Mouse (Mus musculus) mesoderm, embryonic 11.5 days (tissue): ENCODE results near the gene Rpusd4.

Source experiments
- DNase-seq: peaks from one replicate; pipeline ENCODE4 v3.0.0-alpha.2; 2012; ENCODE audit warnings: low read depth, low spot score

The Rpusd4 gene

GRCm38 (mm10) chr9:35267146-35267975 lies at the start of gene Rpusd4, which contains the start of gene Fam118b:
Gene Rpusd4 (plus strand): TSS chr9:35267865.
Gene Fam118b (minus strand): TSS chr9:35267805.
- DNase-seq = peak; percentile 94

GRCm38 (mm10) chr9:35217963-35218362 lies 49.7 kb upstream of the Rpusd4 start:
- DNase-seq = no peak

DNA sequence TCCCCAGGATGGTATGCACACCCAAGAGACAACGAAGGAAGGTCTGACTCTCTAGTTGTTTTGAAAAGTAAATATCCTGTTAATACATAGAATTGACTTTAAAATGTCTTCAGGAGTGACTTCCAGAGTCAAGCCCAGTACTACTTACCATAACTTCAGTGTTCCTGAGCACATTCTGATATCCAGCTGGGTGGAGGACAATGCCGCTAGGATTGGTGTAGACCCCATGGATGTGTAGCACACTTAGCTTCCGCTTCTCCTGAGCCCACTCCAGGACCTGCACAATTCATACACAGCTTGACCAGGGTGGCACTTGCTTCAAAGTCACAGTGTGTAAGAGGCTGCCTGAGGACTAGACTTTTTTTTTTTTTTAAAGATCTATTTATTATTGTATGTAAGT lies 44.2 kb upstream of the Rpusd4 start:
- no peak for DNase-seq

- DNase-seq = no peak
Measured at GRCm38 (mm10) chr9:35228671-35229070, 39.0 kb upstream of the Rpusd4 start.

DNA sequence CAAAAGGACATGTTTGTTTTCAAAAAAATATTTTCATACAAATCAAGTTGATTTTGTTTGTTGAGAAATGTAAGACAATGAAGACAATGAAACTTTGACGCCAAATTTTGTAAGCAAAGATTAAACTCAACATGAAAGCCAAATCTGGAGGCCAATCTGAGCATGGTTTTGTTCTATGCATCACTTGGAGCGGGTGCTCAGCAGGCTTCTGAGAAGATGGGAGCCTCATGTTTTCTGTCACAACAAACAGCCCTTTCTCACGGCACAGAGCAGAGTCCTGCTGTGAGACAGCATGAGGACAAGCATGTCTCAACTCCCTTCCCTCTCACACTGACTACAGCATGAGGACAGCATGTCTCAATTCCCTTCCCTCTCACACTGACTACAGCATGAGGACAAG lies 31.7 kb upstream of the Rpusd4 start:
- DNase-seq = no peak

- no peak for DNase-seq
Measured at GRCm38 (mm10) chr9:35238371-35238770, 29.3 kb upstream of the Rpusd4 start.

DNA sequence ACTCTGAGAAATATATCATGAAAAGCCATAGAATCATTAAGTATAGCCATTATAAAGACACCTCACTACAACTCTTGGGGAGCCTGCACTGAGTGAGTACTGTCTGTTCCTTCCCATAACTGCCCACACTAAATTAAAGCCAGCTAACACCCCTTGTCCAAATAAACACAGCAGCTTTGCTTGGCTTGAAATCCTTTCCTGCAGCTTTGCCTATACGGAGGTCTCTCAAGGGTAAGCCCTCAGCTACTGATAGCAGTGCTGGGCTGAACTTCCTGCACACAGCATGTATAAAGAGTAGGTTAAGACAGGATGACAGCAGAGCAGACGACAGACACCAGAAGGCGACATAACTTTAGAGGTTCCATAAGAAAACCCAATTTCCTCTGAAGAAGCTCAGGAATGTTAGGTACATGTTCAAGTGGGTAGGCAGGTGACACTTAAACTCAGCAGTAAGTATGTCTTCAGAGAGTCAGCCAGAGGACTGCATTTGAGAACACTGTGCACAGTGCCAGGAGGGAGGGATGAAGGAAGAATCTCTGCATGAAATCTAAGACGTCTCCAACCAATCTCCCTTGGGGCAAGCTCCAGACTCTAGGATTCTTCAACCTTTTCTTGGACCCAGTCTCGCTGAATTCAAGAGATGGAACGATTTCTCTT lies 28.6 kb upstream of the Rpusd4 start:
- no peak for DNase-seq

- DNase-seq = no peak
Measured at GRCm38 (mm10) chr9:35239734-35240133, 27.9 kb upstream of the Rpusd4 start.

- no peak for DNase-seq
Measured at GRCm38 (mm10) chr9:35247405-35247804, 20.3 kb upstream of the Rpusd4 start.

DNA sequence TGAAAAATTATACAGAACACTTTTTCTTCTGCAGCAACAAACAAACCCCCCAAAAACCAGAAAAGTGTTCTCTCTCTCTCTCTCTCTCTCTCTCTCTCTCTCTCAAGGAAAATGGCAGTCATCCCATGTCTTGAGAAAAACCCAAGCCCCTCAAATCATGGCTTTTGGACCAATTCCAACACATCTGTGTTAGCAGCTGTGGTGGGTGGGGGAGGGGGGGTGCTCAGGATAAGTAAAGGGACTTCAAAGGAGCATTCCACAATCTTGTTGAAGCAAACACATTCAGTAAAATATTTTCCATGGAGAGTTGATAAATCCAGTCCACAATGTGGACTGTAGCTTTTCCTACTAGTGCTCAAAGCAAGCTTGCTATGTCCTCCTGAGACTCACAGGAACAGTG lies 18.2 kb upstream of the Rpusd4 start:
- no peak for DNase-seq

DNA sequence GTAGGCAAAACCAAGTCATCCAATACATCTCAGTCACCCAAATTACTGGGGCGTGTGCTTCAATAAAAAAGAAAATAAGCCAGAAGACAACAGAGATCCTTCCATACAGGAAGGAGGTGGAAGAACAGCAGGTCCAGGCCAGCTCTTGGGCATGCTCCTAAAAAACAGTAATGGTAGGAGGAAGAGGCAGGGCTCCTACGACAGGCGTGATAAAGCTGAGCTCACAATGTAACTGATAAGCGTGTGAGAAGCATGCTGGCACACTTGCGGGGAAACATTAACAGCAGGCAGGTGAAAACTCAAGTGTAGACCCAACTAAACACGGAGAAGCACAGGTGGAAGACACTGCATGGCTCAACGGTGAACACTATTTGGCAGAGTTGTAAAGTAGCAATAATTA lies 10.3 kb upstream of the Rpusd4 start:
- DNase-seq = no peak

- no peak for DNase-seq
Measured at GRCm38 (mm10) chr9:35262418-35262817, 5.2 kb upstream of the Rpusd4 start.

GRCm38 (mm10) chr9:35263431-35263830 lies 4.2 kb upstream of the Rpusd4 start:
- DNase-seq = no peak

DNA sequence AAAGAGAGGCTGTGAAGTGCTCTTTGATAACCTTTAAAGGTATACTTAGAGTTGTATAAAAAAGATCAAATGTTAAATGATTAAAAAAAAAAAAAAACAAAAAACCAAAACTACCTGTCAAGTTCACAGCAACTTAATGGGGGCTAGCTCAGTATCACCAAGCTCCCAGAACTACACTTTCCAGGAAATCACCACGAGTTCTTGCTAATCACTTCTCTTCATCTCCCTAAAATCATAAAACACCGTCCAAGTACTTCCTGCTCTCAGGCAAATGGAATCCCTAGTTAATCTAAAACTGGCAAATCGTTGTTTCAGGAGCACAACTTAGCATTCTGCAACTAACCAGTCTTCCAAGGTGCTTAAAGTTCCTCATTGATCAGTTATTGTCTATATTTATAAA lies 3.2 kb upstream of the Rpusd4 start:
- no peak for DNase-seq

DNA sequence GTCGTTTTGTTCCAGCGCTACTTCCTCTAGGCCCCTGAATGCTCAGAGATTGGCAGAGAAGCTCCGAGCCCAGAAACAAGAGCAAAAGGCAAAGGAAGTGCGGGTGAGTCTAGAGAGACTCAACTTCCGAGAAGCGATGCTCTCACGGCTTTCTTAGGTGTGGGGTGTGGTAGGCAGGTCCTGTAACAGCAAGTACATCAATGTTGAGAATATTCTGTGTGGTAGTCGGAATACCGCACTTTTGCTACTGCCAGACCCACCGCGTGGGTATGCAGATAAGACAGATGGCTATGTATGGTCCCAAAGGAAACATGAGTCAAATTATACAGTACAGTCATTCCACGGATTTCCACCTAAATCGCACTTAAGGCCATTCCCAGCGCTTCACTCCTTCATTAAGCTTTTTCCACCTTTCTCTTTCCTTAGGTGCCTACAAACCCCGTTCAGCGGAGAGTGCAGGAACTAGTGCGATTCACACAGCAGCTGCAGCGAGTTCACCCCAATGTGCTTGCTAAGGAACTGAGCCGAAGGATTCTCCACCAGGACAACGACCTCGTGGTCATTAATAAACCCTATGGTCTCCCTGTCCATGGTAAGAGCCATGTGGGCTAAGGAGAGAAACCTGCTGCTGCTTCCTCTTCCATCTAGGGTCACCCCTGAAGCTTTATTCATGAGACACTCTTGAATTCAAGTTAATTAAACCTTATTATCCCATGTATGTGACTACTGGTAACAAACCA lies 481 bp downstream of the Rpusd4 start:
- DNase-seq = no peak

DNA sequence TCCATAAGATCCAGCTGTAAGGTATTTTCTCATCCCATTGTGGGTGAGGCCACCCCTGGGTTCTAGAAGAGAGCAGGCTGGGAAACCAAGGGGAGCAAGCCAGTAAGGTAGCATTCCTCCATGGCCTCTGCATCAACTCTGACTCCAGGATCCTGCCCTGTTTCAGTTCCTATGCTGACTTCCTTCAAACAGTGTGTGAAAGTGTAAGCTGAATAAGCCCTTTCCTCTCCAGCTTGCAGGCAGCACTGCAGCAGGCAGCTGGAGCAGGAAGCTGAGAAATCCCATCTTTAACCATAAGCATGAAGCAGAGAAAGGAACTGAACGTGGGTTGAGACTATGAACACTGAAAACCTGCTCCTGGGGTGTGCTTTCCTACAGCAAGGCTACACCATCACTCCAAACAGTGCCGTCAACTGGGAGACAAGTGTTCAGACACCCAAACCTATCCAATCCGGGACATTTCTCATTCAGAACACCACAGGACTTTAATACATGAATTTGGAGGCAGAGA lies 10.2 kb downstream of the Rpusd4 start:
- no peak for DNase-seq

- DNase-seq = no peak
Measured at GRCm38 (mm10) chr9:35278451-35278850, 10.8 kb downstream of the Rpusd4 start.

DNA sequence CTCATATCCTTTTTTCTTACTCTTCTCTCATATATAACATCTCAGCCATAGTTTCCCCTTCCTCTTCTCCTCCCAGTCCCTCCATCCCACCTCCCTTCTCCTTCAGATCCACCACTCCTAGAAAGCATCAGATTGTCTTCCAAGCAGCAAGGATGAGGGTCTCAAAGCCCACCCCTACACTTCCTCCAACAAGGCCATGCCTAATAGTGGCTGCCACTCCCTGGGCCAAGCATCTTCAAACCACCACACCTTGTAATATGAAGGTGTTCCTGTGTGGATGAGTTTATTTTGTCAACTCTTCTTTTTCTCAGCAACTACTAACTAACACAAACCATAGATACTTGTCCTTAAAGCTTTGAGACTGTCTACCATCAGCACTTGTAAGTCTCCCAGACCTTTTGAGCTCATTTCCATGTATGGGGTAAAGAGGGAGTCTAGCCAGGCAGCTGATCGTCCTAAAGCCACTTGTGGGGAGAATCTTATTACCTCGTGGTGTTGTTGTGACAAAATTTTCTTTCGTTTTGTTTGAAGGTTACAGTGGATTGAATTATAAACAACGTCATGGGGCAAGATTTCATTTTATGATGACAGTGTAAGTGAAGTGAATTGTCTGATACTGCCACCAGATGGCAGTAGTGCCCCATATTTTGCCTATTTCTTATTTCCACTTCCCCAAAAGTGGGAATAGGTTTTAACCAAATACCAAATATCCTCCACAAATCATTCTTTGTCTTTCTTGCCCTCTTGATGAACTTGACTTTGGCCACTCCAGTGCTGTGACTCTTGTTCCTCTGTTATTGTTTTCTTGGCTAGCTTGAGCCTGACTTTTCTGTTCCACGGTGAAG lies 14.6 kb downstream of the Rpusd4 start:
- peak; percentile 85 for DNase-seq

DNA sequence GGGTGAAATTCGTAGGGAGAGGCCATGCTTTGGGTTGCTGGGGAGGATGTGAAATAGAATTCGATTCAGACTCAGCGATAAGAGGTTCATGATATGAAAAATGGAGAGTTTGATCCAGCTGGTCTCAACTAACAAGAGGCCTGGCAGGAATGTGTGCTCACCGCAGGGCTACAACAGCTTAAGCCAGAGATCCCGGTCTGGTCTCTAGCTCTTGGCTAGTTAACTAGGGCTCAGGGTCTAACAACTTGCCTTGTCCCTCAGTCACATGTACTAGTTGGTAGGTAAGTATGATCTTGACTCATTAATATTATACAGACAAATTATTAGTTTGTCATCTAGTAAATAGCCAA lies 15.2 kb downstream of the Rpusd4 start:
- DNase-seq = no peak

GRCm38 (mm10) chr9:35283415-35284069 lies 15.9 kb downstream of the Rpusd4 start:
- DNase-seq = peak; percentile 35

- DNase-seq = no peak
Measured at GRCm38 (mm10) chr9:35284351-35284750, 16.7 kb downstream of the Rpusd4 start.
